Mouse (Mus musculus): ENCODE results near the gene Rapgef3. TPM values are rescaled to one million over a fixed set of nuclear protein-coding genes. Genes with fewer than 3 reads are reported as not detected.

Gene Rapgef3
- polyA plus RNA-seq, 1 experiment, result 3.7 TPM

DNA sequence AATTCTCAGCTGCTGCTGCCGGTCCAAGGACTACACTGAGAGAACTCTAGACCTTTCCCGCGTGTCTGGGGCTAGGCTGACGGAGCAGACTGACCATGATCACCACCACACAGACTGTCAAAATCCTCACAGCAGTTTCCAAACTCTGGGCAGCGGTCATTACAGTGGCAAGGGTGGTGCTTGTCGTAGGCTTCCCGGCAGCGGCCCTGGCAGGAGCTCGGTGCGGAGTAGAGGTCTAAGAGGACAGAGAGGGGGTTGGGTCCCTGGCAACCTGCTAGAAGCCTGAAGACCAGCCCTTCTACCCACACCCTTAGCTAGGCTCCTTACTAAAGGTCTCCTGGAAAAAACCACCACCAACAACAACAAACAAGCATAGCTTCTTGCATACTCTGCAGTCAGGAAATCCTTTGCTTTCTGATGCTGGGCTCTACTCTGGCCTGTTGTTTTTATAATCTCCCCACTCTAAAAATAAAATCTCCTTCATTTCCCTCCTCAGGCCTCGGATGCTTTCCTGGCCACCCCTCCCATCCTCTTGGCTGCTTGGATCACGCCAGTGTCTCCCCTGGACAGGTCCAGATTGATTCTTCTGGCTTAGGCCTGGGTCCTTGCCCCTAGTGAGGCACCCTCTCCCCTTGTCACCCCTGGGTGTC lies 47.6 kb downstream of the Rapgef3 start:
- TF ChIP-seq POLR2A (IDR thresholded peaks at IDR 0.05; ENCODE audit: borderline replicate concordance, low read depth, low read length) (no peak), CTCF (IDR thresholded peaks at IDR 0.05; ENCODE audit: low read depth, low read length) (no peak)
- no peak overlapping the region for H3K4me3 ChIP-seq (ENCODE audit: insufficient read depth, low read length)
- no peak overlapping the region for H3K27ac ChIP-seq (ENCODE audit: insufficient read depth, low read depth, low read length)
- no peaks in the 10 kb centered on the region for H3K4me1 ChIP-seq (ENCODE audit: control insufficient read depth, insufficient read depth, low read length)

DNA sequence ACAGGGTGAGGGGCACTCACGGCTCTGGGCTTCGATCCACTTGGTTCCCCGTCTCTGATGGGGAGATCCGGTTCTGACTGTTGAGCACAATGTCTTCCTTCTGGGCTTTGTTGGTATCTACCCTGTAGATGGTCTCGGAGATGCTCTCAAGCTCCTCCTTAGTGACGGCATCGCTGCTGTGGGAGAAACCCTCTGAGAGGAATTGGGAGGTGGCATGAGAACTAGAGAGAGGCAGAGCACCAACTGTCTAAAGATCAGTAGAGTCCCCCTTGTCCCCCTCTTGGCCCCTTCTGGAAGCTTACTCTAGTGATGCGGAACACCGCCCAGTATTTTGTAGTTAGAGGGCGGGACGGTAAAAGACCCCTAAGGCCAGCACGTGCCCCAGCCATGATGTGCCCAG lies 48.3 kb downstream of the Rapgef3 start:
- no peak overlapping the region for H3K4me3 ChIP-seq (ENCODE audit: insufficient read depth, low read length)
- no peaks in the 10 kb centered on the region for H3K4me1 ChIP-seq (ENCODE audit: control insufficient read depth, insufficient read depth, low read length)
- TF ChIP-seq POLR2A (IDR thresholded peaks at IDR 0.05; ENCODE audit: borderline replicate concordance, low read depth, low read length) (no peak), CTCF (IDR thresholded peaks at IDR 0.05; ENCODE audit: low read depth, low read length) (no peak)
- no peak overlapping the region for H3K27ac ChIP-seq (ENCODE audit: insufficient read depth, low read depth, low read length)

DNA sequence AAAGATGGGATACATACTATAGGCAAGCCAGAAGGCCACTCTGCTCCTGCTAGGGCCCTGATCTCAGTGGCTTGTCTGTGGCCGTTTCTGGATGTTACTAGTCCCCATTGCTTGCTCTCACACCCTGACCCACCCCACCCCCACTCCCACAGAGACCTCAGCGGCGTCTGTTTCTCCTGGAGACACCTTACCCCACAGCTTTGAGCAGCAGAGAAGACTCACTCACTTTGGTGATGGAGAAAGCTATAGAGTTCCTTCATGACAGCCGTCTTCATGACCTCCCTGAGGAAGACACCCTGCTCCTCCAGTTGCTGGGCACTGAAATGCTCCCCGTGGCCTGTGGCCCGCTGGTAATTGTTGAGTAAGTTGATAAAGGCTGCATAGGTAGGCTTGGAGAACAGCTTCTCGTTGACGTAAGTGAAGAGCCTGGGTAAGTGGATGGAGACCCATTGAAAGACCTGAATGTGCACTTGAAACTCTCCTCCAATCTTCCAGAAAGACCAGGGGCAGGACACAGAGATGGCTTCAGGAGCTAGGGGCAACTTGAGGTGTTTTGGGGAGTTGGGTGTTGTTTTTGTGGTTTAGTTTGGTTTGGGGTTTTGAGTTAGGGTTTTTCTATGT lies 49.1 kb downstream of the Rapgef3 start:
- Histone ChIP-seq H3K27ac (ENCODE audit: insufficient read depth, low read depth, low read length) (no peak overlapping the region), H3K4me3 (ENCODE audit: insufficient read depth, low read length) (no peak overlapping the region), H3K4me1 (ENCODE audit: control insufficient read depth, insufficient read depth, low read length) (no peaks in the 10 kb centered on the region)
- TF ChIP-seq CTCF (IDR thresholded peaks at IDR 0.05; ENCODE audit: low read depth, low read length), result no peak
- TF ChIP-seq POLR2A (IDR thresholded peaks at IDR 0.05; ENCODE audit: borderline replicate concordance, low read depth, low read length), result no peak

DNA sequence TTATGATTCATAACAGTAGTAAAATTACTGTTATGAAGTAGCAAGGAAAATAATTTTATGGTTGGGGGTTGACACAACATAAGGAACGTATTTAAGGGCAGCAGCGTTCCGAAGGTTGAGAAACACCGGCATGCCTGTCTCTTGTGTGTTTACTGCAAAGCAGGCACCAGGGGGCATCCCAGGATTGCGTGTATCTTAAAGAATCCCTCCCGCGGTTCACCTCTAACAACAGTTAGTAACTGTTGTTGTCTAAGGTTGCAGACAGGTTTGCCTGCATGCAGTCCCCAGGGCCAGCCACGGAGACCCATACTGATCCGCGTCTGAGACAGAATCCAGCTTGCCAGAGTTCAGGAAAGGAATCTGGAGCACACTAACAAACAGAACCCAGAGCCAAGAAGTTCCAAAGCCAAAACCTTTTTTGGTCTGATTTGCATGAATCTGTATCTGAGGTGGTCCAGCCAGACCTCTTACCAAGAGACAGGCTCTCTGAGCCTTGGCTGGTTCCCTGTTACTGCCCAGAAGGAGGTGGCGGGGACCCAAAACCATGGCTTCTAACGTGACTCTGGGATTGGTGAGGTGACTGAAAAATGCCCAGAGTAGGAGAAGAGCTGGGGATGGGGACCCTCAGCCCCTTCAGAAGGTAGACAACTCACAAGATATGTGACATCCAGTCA lies 49.8 kb downstream of the Rapgef3 start:
- TF ChIP-seq POLR2A (IDR thresholded peaks at IDR 0.05; ENCODE audit: borderline replicate concordance, low read depth, low read length) (no peak), CTCF (IDR thresholded peaks at IDR 0.05; ENCODE audit: low read depth, low read length) (peak; percentile 57; the same call in 1 of the 2 replicates)
- Histone ChIP-seq H3K27ac (ENCODE audit: insufficient read depth, low read depth, low read length) (no peak overlapping the region), H3K4me3 (ENCODE audit: insufficient read depth, low read length) (no peak overlapping the region), H3K4me1 (ENCODE audit: control insufficient read depth, insufficient read depth, low read length) (no peaks in the 10 kb centered on the region)

DNA sequence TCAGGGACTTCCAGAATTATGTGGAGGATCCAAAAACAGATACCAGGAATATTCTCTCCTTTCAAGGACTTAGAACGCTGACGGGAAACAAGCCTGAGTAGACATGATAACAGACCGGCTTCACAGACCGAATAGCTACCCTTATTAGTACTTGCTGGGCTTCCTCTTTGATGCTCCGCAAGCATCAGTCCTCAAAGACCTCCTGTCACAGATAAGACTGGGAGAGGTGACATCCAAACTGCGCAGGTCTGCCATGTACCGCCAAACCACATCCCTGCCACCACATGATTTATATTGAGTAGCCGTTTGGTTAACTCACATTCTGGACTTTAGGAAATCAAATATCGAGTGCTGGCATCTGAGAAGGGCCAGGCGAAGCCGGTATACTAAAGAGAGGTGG lies 51.0 kb downstream of the Rapgef3 start:
- H3K4me3 ChIP-seq (ENCODE audit: insufficient read depth, low read length), result no peak overlapping the region
- TF ChIP-seq POLR2A (IDR thresholded peaks at IDR 0.05; ENCODE audit: borderline replicate concordance, low read depth, low read length), result no peak
- no peaks in the 10 kb centered on the region for H3K4me1 ChIP-seq (ENCODE audit: control insufficient read depth, insufficient read depth, low read length)
- H3K27ac ChIP-seq (ENCODE audit: insufficient read depth, low read depth, low read length), result no peak overlapping the region

DNA sequence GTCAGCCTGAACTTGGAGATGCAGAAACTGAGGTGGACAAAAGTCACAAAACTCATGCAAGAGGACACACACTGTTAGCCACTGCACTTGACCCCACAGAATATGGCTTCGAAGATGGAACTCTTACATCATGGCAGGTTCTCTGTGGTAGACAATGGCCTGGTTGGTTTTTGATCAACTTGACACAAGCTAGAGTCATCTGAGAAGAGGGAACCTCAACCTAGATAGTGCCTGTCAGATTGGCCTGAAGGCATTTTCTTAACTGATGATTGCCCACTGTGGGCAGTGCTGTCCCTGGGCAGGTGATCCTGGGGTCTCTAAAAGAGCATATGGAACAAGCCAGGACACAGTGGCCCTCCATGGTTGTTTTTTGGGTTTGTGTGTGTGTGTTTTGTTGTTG lies 52.0 kb downstream of the Rapgef3 start:
- H3K27ac ChIP-seq (ENCODE audit: insufficient read depth, low read depth, low read length), result no peak overlapping the region
- H3K4me1 ChIP-seq (ENCODE audit: control insufficient read depth, insufficient read depth, low read length), result no peaks in the 10 kb centered on the region
- H3K4me3 ChIP-seq (ENCODE audit: insufficient read depth, low read length), result no peak overlapping the region
- TF ChIP-seq POLR2A (IDR thresholded peaks at IDR 0.05; ENCODE audit: borderline replicate concordance, low read depth, low read length) (no peak), CTCF (IDR thresholded peaks at IDR 0.05; ENCODE audit: low read depth, low read length) (no peak)

DNA sequence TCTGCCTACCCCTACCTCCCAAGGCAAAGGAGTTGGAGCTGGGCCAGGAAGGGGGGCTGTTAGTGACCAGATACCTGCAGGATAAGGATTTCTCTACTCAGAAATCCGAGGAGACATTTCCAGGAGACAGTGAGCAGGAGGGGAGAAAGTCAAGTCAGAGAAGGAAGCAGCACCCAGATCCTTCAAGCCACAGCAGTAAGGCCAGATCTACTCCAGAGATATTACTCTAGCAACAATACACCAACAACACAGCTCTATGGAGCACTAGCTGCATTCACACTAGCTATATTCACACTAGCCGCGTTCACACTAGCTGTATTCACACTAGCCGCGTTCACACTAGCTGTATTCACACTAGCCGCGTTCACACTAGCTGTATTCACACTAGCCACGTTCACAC lies 52.7 kb downstream of the Rapgef3 start:
- no peak overlapping the region for H3K27ac ChIP-seq (ENCODE audit: insufficient read depth, low read depth, low read length)
- TF ChIP-seq POLR2A (IDR thresholded peaks at IDR 0.05; ENCODE audit: borderline replicate concordance, low read depth, low read length) (no peak), CTCF (IDR thresholded peaks at IDR 0.05; ENCODE audit: low read depth, low read length) (no peak)
- H3K4me1 ChIP-seq (ENCODE audit: control insufficient read depth, insufficient read depth, low read length), result no peaks in the 10 kb centered on the region
- H3K4me3 ChIP-seq (ENCODE audit: insufficient read depth, low read length), result no peak overlapping the region

DNA sequence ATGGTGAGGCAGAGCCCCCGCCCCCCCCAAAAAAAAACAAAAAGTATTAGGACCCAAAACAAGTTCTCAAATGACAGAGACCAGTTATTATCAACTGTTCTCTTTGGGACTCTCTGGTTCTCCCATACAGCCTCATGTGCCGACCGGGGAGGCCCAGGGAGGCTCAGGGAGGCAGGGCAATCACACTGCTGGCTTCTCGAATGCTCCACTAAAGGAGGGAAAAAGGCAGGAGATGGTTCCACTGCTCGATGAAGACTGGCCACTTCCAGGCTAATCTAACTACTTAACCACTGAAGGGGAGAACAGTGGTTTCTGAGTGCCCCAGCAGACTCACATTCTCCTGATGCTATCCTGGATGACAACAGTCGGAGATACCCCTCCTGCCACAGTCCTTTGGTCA lies 55.2 kb downstream of the Rapgef3 start:
- no peak for TF ChIP-seq CTCF (IDR thresholded peaks at IDR 0.05; ENCODE audit: low read depth, low read length)
- TF ChIP-seq POLR2A (IDR thresholded peaks at IDR 0.05; ENCODE audit: borderline replicate concordance, low read depth, low read length), result no peak
- H3K4me1 ChIP-seq (ENCODE audit: control insufficient read depth, insufficient read depth, low read length), result no peaks in the 10 kb centered on the region
- H3K4me3 ChIP-seq (ENCODE audit: insufficient read depth, low read length), result no peak overlapping the region
- no peak overlapping the region for H3K27ac ChIP-seq (ENCODE audit: insufficient read depth, low read depth, low read length)

DNA sequence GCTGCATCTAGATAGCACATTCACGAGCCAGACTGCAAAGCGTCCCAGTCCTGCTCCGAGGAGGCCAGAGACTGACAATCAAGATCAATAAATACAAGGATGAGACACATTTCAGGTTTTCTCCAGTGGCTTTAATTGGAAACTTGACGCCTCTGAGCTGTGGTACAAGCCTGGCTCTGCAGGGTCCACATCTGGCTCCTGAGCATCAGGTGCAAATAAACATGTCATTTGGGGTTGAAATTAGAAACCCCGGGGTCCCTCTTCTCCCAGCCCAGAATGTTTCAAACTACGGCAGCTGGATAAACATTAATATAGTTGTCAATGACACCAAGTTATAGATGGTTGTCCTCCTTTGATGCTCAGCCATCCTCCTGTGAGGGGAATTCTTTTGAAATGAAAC lies 56.9 kb downstream of the Rapgef3 start:
- H3K27ac ChIP-seq (ENCODE audit: insufficient read depth, low read depth, low read length), result no peak overlapping the region
- H3K4me3 ChIP-seq (ENCODE audit: insufficient read depth, low read length), result no peak overlapping the region
- TF ChIP-seq CTCF (IDR thresholded peaks at IDR 0.05; ENCODE audit: low read depth, low read length) (no peak), POLR2A (IDR thresholded peaks at IDR 0.05; ENCODE audit: borderline replicate concordance, low read depth, low read length) (no peak)
- H3K4me1 ChIP-seq (ENCODE audit: control insufficient read depth, insufficient read depth, low read length), result peaks cover 2% of the 10 kb centered on the region; the same call in 1 of the 2 replicates

Measured in bone marrow macrophage, adult 2 months (primary cell).